Mouse (Mus musculus) limb, embryonic 14.5 days (tissue): ENCODE measurements at regions not wholly inside any gene's neighbourhood (a gene's known extent, or its start where the extent isn't known, plus 50 kb on each side); places are given as distances from the start of the nearest gene placed in this dataset.
A peak's percentile ranks its signal among the peaks of the same experiment; 100 is the strongest.
"Not testable (repeated sequence)": the region's sequence is repeated elsewhere in the genome, so short reads cannot be mapped to it uniquely, and the experiment has no call there.

ENCODE experiments used
- ATAC-seq: fragments of 200-750 bp; cut with Nextera tagmentation; 2 replicates; pipeline ENCODE4 v1.8.0; 2017; ENCODE audit warnings: low read depth, moderate number of reproducible peaks, moderate TSS enrichment; ENCODE audit not compliant: low FRiP score
- DNase-seq: peaks from one replicate; pipeline ENCODE4 v3.0.0-alpha.2; 2015; ENCODE audit warnings: low spot score
- H3K27ac ChIP-seq: fragments of 300-500 bp; sonication (generic); replicated peaks from 2 replicates; pipeline ENCODE4 v1.5.1; 2014; ENCODE audit warnings: low read depth, mild to moderate bottlenecking, low read length, moderate library complexity, mixed read lengths
- H3K27me3 ChIP-seq: fragments of 300-500 bp; sonication (generic); 2 replicates; pipeline ENCODE4 v1.6.1; 2014; ENCODE audit warnings: low read length, mixed read lengths; ENCODE audit not compliant: control insufficient read depth, insufficient read depth
- H3K36me3 ChIP-seq: fragments of 300-500 bp; sonication (generic); 2 replicates; pipeline ENCODE4 v1.6.1; 2014; ENCODE audit warnings: mild to moderate bottlenecking, low read length, moderate library complexity, mixed read lengths; ENCODE audit not compliant: control insufficient read depth, insufficient read depth
- H3K4me1 ChIP-seq: fragments of 300-500 bp; sonication (generic); 2 replicates; pipeline ENCODE4 v1.6.1; 2014; ENCODE audit warnings: antibody characterized with exemption, low read length, mixed read lengths; ENCODE audit not compliant: control insufficient read depth, insufficient read depth
- H3K4me2 ChIP-seq: fragments of 300-500 bp; sonication (generic); replicated peaks from 2 replicates; pipeline ENCODE4 v1.6.1; 2014; ENCODE audit warnings: low read depth, mild to moderate bottlenecking, low read length, moderate library complexity; ENCODE audit not compliant: severe bottlenecking
- H3K4me3 ChIP-seq: fragments of 300-500 bp; sonication (generic); replicated peaks from 2 replicates; pipeline ENCODE4 v1.5.1; 2014; ENCODE audit warnings: low read length
- H3K9ac ChIP-seq: fragments of 300-500 bp; sonication (generic); 2 replicates; pipeline ENCODE4 v1.6.1; 2014; ENCODE audit warnings: mild to moderate bottlenecking, low read depth, low read length, moderate library complexity; ENCODE audit not compliant: severe bottlenecking
- H3K9me3 ChIP-seq: fragments of 300-500 bp; sonication (generic); 2 replicates; pipeline ENCODE4 v1.6.1; 2016; ENCODE audit warnings: low read length; ENCODE audit not compliant: control insufficient read depth
- POLR2A ChIP-seq: fragments of 200-500 bp; IDR thresholded peaks from 2 replicates; pipeline ENCODE4 v1.8.0; 2012; ENCODE audit warnings: inconsistent platforms, mild to moderate bottlenecking, moderate library complexity, borderline replicate concordance; ENCODE audit not compliant: insufficient read depth, insufficient read length; ENCODE audit errors: extremely low read depth
- WGBS: fragments of 180-500 bp; shearing (Covaris S2); extraction: QIAGEN DNeasy Blood & Tissue Kit; methylation state at CpG from one replicate; pipeline ENCODE4 v1.1.7; 2014; 5-methylcytosine and 5-hydroxymethylcytosine counted together

GRCm38 (mm10) chr15:3171774-3172173 lies 96.6 kb upstream of the Selenop start:
- ATAC-seq (no peak), DNase-seq (no peak)
- no peak for TF ChIP-seq POLR2A
- Histone ChIP-seq H3K27ac (no peak overlapping the region), H3K4me3 (no peak overlapping the region), H3K9me3 (no peaks in the 10 kb centered on the region), H3K4me1 (no peaks in the 10 kb centered on the region), H3K36me3 (no peaks in the 10 kb centered on the region), H3K27me3 (no peaks in the 10 kb centered on the region), H3K4me2 (no peak overlapping the region), H3K9ac (no peak overlapping the region)

- Histone ChIP-seq H3K9ac (no peak overlapping the region), H3K4me1 (no peaks in the 10 kb centered on the region), H3K27me3 (no peaks in the 10 kb centered on the region), H3K36me3 (no peaks in the 10 kb centered on the region), H3K4me3 (no peak overlapping the region), H3K9me3 (no peaks in the 10 kb centered on the region), H3K4me2 (no peak overlapping the region), H3K27ac (no peak overlapping the region)
- WGBS, result 62% methylated on average over 2 of the region's 2 CpGs
- ATAC-seq (no peak), DNase-seq (no peak)
- no peak for TF ChIP-seq POLR2A
Measured at GRCm38 (mm10) chr15:3174072-3174471, 94.3 kb upstream of the Selenop start.

- H3K27me3 ChIP-seq, result no peaks in the 10 kb centered on the region
- no peak overlapping the region for H3K27ac ChIP-seq
- no peak overlapping the region for H3K9ac ChIP-seq
- DNase-seq (no peak), ATAC-seq (no peak)
- H3K4me1 ChIP-seq, result no peaks in the 10 kb centered on the region
- H3K4me3 ChIP-seq, result no peak overlapping the region
- WGBS, result 40% methylated on average over 2 of the region's 2 CpGs
- no peak overlapping the region for H3K4me2 ChIP-seq
- no peaks in the 10 kb centered on the region for H3K9me3 ChIP-seq
- TF ChIP-seq POLR2A, result no peak
- no peaks in the 10 kb centered on the region for H3K36me3 ChIP-seq
Measured at GRCm38 (mm10) chr15:3174848-3175247, 93.5 kb upstream of the Selenop start.

- Histone ChIP-seq H3K27me3 (no peaks in the 10 kb centered on the region), H3K9me3 (no peaks in the 10 kb centered on the region), H3K4me3 (no peak overlapping the region), H3K27ac (no peak overlapping the region), H3K4me1 (no peaks in the 10 kb centered on the region), H3K4me2 (no peak overlapping the region), H3K9ac (no peak overlapping the region), H3K36me3 (no peaks in the 10 kb centered on the region)
- TF ChIP-seq POLR2A, result no peak
- no peak for ATAC-seq
- DNase-seq, result peak; percentile 77
- WGBS, result 89% methylated on average over 2 of the region's 2 CpGs
Measured at GRCm38 (mm10) chr15:3201912-3202653, 66.3 kb upstream of the Selenop start.

DNA sequence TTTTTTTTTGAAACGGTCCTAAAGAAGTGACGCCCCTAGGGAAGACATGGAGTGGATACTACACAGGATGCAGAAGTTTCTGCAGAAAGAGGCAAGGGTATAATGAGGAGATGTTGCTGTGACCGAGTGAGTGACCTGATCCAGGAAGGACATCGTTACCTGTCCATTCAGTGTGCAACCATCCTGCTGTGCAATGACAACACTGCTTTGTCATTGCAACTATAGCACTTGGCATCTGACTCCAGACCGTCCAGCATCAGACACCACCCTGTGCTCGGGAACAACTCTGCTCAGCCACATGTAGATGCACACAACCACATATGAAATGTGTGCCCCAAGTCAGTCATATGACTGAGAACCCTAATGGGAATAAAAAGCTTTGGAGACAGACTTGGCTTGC lies 62.8 kb upstream of the Selenop start:
- ATAC-seq, result no peak
- Histone ChIP-seq H3K27me3 (no peaks in the 10 kb centered on the region), H3K9ac (no peak overlapping the region), H3K4me3 (no peak overlapping the region), H3K27ac (no peak overlapping the region), H3K9me3 (0 out of 2 replicates have a peak, but pooled peaks cover 5% of the 10 kb centered on the region), H3K36me3 (no peaks in the 10 kb centered on the region), H3K4me2 (no peak overlapping the region), H3K4me1 (no peaks in the 10 kb centered on the region)
- DNase-seq, result no peak
- TF ChIP-seq POLR2A, result no peak
- WGBS, result 78% methylated on average over 6 of the region's 6 CpGs

GRCm38 (mm10) chr15:3206076-3206475 lies 62.3 kb upstream of the Selenop start:
- not testable (repeated sequence) for H3K27me3 ChIP-seq, DNase-seq, H3K27ac ChIP-seq, H3K36me3 ChIP-seq, H3K4me1 ChIP-seq, H3K9ac ChIP-seq, H3K4me3 ChIP-seq, ATAC-seq, H3K9me3 ChIP-seq, H3K4me2 ChIP-seq
- WGBS, result 54% methylated on average over 6 of the region's 6 CpGs
